Mouse (Mus musculus) layer of hippocampus, adult 9-10 months (tissue): ENCODE measurements around the gene H2-Q10.
"Not testable (repeated sequence)": the region's sequence is repeated elsewhere in the genome, so short reads cannot be mapped to it uniquely, and the experiment has no call there.

Experiments
- DNase-seq: peaks from one replicate; pipeline ENCODE4 v3.0.0; 2022; ENCODE audit warnings: low spot score

Gene H2-Q10

GRCm38 (mm10) chr17:35458247-35458646 is 11.6 kb upstream of the H2-Q10 start:
- not testable (repeated sequence) for DNase-seq

GRCm38 (mm10) chr17:35460513-35461341 is 9.2 kb upstream of the H2-Q10 start:
- DNase-seq = not testable (repeated sequence)

GRCm38 (mm10) chr17:35465651-35466050 is 4.2 kb upstream of the H2-Q10 start:
- DNase-seq = not testable (repeated sequence)

- not testable (repeated sequence) for DNase-seq
These were observed 953 bp upstream of the H2-Q10 start for GRCm38 (mm10) chr17:35468936-35469335.

GRCm38 (mm10) chr17:35484066-35484465 is 14.2 kb downstream of the H2-Q10 start:
- DNase-seq = peak; percentile 7

- DNase-seq = no peak
These were observed 15.8 kb downstream of the H2-Q10 start for GRCm38 (mm10) chr17:35485702-35486101.

- no peak for DNase-seq
These were observed 16.8 kb downstream of the H2-Q10 start for GRCm38 (mm10) chr17:35486726-35487125.

- no peak for DNase-seq
These were observed 18.2 kb downstream of the H2-Q10 start for GRCm38 (mm10) chr17:35488041-35488440.

GRCm38 (mm10) chr17:35490320-35490719 is 20.4 kb downstream of the H2-Q10 start:
- DNase-seq = no peak

- DNase-seq = no peak
These were observed 27.2 kb downstream of the H2-Q10 start for GRCm38 (mm10) chr17:35497124-35497523.

GRCm38 (mm10) chr17:35502226-35502625 is 32.3 kb downstream of the H2-Q10 start:
- no peak for DNase-seq

GRCm38 (mm10) chr17:35502762-35503161 is 32.9 kb downstream of the H2-Q10 start:
- no peak for DNase-seq

- no peak for DNase-seq
These were observed 34.0 kb downstream of the H2-Q10 start for GRCm38 (mm10) chr17:35503849-35504248.

- DNase-seq = no peak
These were observed 35.0 kb downstream of the H2-Q10 start for GRCm38 (mm10) chr17:35504628-35505481.

GRCm38 (mm10) chr17:35505776-35506175 is 35.9 kb downstream of the H2-Q10 start, which contains the start of gene Pou5f1:
TSS of gene Pou5f1 (plus strand) at chr17:35506018.
- no peak for DNase-seq

GRCm38 (mm10) chr17:35506881-35507280 is 37.0 kb downstream of the H2-Q10 start:
- DNase-seq = no peak

GRCm38 (mm10) chr17:35507556-35508260 is 37.8 kb downstream of the H2-Q10 start:
- no peak for DNase-seq

GRCm38 (mm10) chr17:35508279-35508678 is 38.4 kb downstream of the H2-Q10 start:
- not testable (repeated sequence) for DNase-seq

GRCm38 (mm10) chr17:35509284-35509683 is 39.4 kb downstream of the H2-Q10 start:
- no peak for DNase-seq

- DNase-seq = no peak
These were observed 43.2 kb downstream of the H2-Q10 start for GRCm38 (mm10) chr17:35512916-35513626.

GRCm38 (mm10) chr17:35513886-35514285 is 44.0 kb downstream of the H2-Q10 start:
- peak; percentile 26 for DNase-seq
